Mouse (Mus musculus) stomach, embryonic 15.5 days (tissue): ENCODE measurements around the gene Gm20388. TPM values are rescaled to one million over a fixed set of nuclear protein-coding genes. Genes with fewer than 3 reads are reported as not detected.

Experiments used
- ATAC-seq: fragments of 200-750 bp; cut with Nextera tagmentation; 2 replicates; pipeline ENCODE4 v1.8.0; 2017; ENCODE audit warnings: low read depth, moderate number of reproducible peaks, moderate TSS enrichment; ENCODE audit not compliant: insufficient read depth, low FRiP score
- H3K27ac ChIP-seq: fragments of 300-500 bp; sonication (generic); 2 replicates; pipeline ENCODE4 v1.5.1; 2015; ENCODE audit warnings: mild to moderate bottlenecking, inconsistent platforms
- H3K27me3 ChIP-seq: fragments of 300-500 bp; sonication (generic); replicated peaks from 2 replicates; pipeline ENCODE4 v1.6.1; 2015; ENCODE audit warnings: inconsistent platforms
- H3K36me3 ChIP-seq: fragments of 300-500 bp; sonication (generic); 2 replicates; pipeline ENCODE4 v1.6.1; 2015; ENCODE audit warnings: inconsistent platforms
- H3K4me1 ChIP-seq: fragments of 300-500 bp; sonication (generic); 2 replicates; pipeline ENCODE4 v1.6.1; 2015; ENCODE audit warnings: inconsistent platforms
- H3K4me2 ChIP-seq: fragments of 300-500 bp; sonication (generic); 2 replicates; pipeline ENCODE4 v1.6.1; 2015; ENCODE audit warnings: mild to moderate bottlenecking, inconsistent platforms
- H3K4me3 ChIP-seq: fragments of 300-500 bp; sonication (generic); replicated peaks from 2 replicates; pipeline ENCODE4 v1.5.1; 2015; ENCODE audit warnings: inconsistent platforms
- H3K9ac ChIP-seq: fragments of 300-500 bp; sonication (generic); 2 replicates; pipeline ENCODE4 v1.6.1; 2015; ENCODE audit warnings: inconsistent platforms
- H3K9me3 ChIP-seq: fragments of 300-500 bp; sonication (generic); 2 replicates; pipeline ENCODE4 v1.6.1; 2016; ENCODE audit warnings: inconsistent platforms
- WGBS: fragments of 180-500 bp; shearing (Covaris S2); methylation state at CpG from one replicate; pipeline ENCODE4 v1.1.7; 2015; 5-methylcytosine and 5-hydroxymethylcytosine counted together
- polyA plus RNA-seq: library from polyadenylated mRNA; unstranded; fragments of >200 nt; fragmentation: Nextera tagmentation; extraction: Ambion mirVana; gene quantifications from 2 replicates; pipeline ENCODE4 v1.2.1, GENCODE M21; 2015

Gene Gm20388
- polyA plus RNA-seq, 1 experiment from 2014 or later = not detected

DNA sequence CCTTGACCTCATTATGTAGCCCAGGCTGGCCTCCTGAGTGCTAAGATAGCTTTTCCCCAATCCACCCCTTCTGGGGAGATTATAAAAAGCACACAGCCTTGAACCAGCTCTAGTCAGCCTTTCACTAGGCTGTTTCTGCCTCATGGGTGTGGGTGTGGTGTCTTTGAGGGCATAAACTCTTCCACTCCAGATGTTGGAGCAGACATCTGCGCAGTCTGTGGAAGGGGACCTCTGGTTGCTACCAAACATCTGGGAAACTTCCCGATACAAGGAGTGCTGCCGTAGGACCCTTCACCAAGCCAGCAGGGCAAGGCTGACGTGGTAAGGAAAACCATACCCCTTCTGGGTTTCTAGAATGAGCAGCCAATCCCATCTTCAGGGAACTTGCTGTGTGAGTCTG, 141.3 kb downstream of the Gm20388 start:
- Histone ChIP-seq H3K9me3 (no peaks in the 10 kb centered on the region), H3K4me3 (no peak overlapping the region), H3K4me2 (no peak overlapping the region), H3K27ac (no peak overlapping the region; the same call in 1 of the 2 replicates), H3K4me1 (no peaks in the 10 kb centered on the region; the same call in 1 of the 2 replicates), H3K36me3 (no peaks in the 10 kb centered on the region), H3K27me3 (no peaks in the 10 kb centered on the region), H3K9ac (no peak overlapping the region)
- 64% methylated on average over 4 of the region's 4 CpGs for whole genome bisulfite sequencing
- ATAC-seq = no peak

DNA sequence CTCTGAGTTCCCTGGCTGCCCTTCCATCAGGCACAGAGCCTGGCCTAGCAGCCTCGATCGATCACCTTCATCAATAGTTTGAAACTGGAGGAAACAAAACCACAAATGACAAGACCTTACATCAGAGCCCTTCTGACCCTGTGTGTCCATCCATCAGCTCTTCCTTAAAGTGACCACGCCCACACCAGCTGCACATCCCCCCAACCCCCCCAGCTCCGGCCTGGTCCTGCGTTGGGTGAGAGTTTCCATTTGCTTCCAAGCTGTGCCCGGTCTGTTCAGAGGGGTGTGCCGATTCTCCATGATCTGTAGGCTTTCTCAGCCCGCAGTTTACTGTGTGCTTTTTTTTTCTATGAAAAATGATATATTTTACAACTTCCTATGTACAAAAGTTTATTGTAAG, 141.7 kb downstream of the Gm20388 start:
- no peaks in the 10 kb centered on the region for H3K9me3 ChIP-seq
- no peaks in the 10 kb centered on the region; the same call in 1 of the 2 replicates for H3K4me1 ChIP-seq
- no peak overlapping the region; the same call in 1 of the 2 replicates for H3K27ac ChIP-seq
- 55% methylated on average over 8 of the region's 8 CpGs for WGBS
- H3K36me3 ChIP-seq = no peaks in the 10 kb centered on the region
- H3K4me2 ChIP-seq = no peak overlapping the region
- ATAC-seq = no peak
- H3K4me3 ChIP-seq = no peak overlapping the region
- no peaks in the 10 kb centered on the region for H3K27me3 ChIP-seq
- no peak overlapping the region for H3K9ac ChIP-seq

DNA sequence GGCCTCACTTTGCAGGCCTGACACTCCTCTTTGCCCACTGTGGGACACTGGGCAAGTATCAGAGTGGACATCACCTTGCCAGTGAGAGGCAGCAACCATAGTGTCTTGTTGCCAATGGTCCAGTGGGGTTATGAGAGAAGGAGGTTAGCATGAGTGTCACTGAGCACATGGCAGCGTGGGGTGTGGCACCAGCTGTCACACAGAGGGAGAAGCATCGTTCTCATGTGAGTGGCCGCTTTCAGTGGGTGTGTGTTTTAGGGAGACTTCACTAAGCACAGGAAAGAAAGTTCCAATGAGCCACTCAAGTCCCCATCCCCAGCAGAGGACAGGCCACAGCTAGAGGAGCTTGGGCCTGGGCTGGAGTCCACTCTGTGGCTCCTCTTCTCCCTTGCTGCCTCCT, 144.2 kb downstream of the Gm20388 start:
- no peak overlapping the region for H3K4me2 ChIP-seq
- WGBS = 91% methylated on average over 3 of the region's 3 CpGs
- no peaks in the 10 kb centered on the region; the same call in 1 of the 2 replicates for H3K4me1 ChIP-seq
- no peak for ATAC-seq
- H3K9me3 ChIP-seq = no peaks in the 10 kb centered on the region
- H3K27me3 ChIP-seq = no peaks in the 10 kb centered on the region
- H3K36me3 ChIP-seq = no peaks in the 10 kb centered on the region
- H3K27ac ChIP-seq = no peak overlapping the region
- no peak overlapping the region for H3K4me3 ChIP-seq
- H3K9ac ChIP-seq = no peak overlapping the region

DNA sequence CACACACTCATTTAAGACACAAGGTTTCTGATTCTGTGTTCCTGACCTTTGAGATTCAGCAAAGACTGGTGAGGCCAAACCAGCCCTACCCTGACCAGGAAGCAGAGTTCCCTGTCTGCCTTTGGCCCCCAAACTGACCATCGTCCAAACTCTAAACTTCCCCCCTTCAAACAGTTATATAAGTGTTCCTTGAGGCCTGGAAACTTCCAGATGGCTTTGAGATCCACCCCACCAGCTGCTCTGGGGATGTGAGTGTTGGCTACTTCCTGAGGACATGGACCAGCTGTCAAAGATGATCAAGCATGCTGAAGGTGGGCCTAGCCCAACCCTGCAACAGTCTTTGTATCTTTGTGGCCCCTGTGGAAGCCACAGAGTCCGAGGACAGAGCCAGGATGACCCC, 146.4 kb downstream of the Gm20388 start:
- ATAC-seq = no peak
- Histone ChIP-seq H3K9ac (no peak overlapping the region), H3K36me3 (no peaks in the 10 kb centered on the region), H3K4me2 (no peak overlapping the region), H3K4me3 (no peak overlapping the region), H3K27ac (no peak overlapping the region), H3K9me3 (no peaks in the 10 kb centered on the region), H3K27me3 (no peaks in the 10 kb centered on the region), H3K4me1 (no peaks in the 10 kb centered on the region; the same call in 1 of the 2 replicates)
- 69% methylated on average over 2 of the region's 2 CpGs for WGBS

DNA sequence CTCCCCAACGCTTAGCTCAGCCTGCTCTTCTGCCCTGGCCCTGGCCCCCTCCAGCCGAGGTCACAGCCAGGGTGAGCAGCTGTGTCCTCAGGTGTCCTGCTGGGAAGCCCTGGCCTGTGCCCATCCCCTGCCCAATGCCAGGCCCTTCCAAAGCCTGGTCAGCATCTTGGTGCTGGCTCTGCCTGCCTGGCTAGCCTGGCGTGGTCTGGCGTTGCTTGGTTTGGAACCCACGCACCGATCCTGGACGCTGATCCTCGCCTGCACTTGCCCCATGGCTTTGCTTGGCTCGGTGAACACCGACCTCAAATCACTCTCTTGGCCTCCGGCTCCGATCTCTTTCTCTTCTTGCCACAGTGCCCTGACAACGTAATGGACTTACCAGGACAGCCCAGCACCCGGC, 152.1 kb downstream of the Gm20388 start:
- Histone ChIP-seq H3K27ac (no peak overlapping the region), H3K9me3 (no peaks in the 10 kb centered on the region), H3K4me3 (no peak overlapping the region), H3K36me3 (no peaks in the 10 kb centered on the region), H3K27me3 (no peaks in the 10 kb centered on the region), H3K4me1 (peaks cover 1% of the 10 kb centered on the region; the same call in 1 of the 2 replicates), H3K9ac (no peak overlapping the region), H3K4me2 (no peak overlapping the region)
- ATAC-seq = no peak
- WGBS = 87% methylated on average over 14 of the region's 14 CpGs

DNA sequence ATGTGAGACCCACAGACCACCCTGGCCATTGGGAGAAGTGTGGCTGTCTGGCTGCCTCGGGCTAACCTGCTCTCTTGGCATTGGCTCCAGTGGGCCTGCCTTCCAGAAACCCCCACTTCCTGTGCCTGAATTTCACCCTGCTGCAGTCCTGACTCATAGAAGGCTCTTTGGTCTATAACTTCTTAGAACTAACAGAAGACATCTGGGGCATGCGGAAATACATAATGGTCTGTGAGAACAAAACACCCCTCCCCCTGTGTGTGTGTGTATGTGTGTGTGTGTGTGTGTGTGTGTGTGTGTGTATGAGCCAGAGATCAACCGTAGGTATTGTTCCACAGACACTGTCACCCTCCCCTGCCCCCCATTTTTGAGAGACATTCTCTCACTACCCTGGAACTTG, 152.7 kb downstream of the Gm20388 start:
- no peaks in the 10 kb centered on the region for H3K36me3 ChIP-seq
- no peak overlapping the region for H3K4me3 ChIP-seq
- no peak overlapping the region for H3K9ac ChIP-seq
- ATAC-seq = no peak
- no peaks in the 10 kb centered on the region for H3K9me3 ChIP-seq
- peaks cover 7% of the 10 kb centered on the region; the same call in 1 of the 2 replicates for H3K4me1 ChIP-seq
- no peak overlapping the region for H3K4me2 ChIP-seq
- no peak overlapping the region for H3K27ac ChIP-seq
- no peaks in the 10 kb centered on the region for H3K27me3 ChIP-seq
- WGBS = 51% methylated on average over 3 of the region's 3 CpGs

DNA sequence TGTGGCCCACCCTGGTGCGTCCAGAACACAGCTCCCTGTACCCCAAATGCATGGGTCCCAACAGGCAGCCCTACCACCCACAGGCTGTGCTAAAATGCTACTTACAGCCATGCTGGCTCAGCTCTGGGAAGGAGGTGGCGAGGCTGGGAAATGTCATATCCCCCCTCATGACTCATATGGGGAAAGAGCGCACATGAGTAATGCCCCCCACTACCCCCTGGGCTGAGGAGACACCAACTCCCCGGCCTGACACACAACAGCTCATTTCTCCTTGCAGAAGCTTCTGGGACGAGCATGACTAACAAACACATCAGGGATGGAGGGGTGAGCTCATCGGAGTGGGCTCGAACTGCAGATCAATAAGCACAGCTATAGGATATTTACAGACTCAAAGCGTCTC, 155.0 kb downstream of the Gm20388 start:
- H3K9ac ChIP-seq = no peak overlapping the region
- no peak overlapping the region for H3K4me3 ChIP-seq
- no peak overlapping the region for H3K4me2 ChIP-seq
- H3K4me1 ChIP-seq = peaks cover 7% of the 10 kb centered on the region; the same call in 1 of the 2 replicates
- no peak overlapping the region for H3K27ac ChIP-seq
- ATAC-seq = no peak
- H3K36me3 ChIP-seq = no peaks in the 10 kb centered on the region
- no peaks in the 10 kb centered on the region for H3K9me3 ChIP-seq
- H3K27me3 ChIP-seq = no peaks in the 10 kb centered on the region
- 90% methylated on average over 8 of the region's 8 CpGs for WGBS

DNA sequence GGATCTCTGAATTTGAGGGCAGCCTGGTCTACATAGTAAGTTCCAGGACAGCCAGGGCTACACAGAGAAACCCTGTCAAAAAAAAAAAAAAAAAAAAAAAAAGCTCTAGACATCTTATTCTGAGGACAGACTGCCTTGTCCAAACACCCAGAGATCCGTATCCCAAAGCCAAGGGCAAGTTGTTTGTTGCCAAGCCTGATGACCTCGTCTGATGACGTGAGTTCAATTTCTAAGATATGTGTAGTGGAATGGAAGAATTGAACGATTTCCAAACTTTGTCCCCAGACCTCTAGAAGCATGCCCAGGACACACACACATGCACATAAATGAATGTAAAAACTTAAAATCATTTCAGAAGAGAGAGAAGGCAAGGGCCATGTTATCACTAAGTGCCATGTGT, 155.6 kb downstream of the Gm20388 start:
- no peak overlapping the region for H3K4me2 ChIP-seq
- no peaks in the 10 kb centered on the region for H3K36me3 ChIP-seq
- WGBS = 80% methylated on average over 4 of the region's 4 CpGs
- no peaks in the 10 kb centered on the region for H3K27me3 ChIP-seq
- no peak for ATAC-seq
- no peak overlapping the region for H3K4me3 ChIP-seq
- H3K27ac ChIP-seq = no peak overlapping the region
- peaks cover 7% of the 10 kb centered on the region; the same call in 1 of the 2 replicates for H3K4me1 ChIP-seq
- no peak overlapping the region for H3K9ac ChIP-seq
- no peaks in the 10 kb centered on the region for H3K9me3 ChIP-seq

DNA sequence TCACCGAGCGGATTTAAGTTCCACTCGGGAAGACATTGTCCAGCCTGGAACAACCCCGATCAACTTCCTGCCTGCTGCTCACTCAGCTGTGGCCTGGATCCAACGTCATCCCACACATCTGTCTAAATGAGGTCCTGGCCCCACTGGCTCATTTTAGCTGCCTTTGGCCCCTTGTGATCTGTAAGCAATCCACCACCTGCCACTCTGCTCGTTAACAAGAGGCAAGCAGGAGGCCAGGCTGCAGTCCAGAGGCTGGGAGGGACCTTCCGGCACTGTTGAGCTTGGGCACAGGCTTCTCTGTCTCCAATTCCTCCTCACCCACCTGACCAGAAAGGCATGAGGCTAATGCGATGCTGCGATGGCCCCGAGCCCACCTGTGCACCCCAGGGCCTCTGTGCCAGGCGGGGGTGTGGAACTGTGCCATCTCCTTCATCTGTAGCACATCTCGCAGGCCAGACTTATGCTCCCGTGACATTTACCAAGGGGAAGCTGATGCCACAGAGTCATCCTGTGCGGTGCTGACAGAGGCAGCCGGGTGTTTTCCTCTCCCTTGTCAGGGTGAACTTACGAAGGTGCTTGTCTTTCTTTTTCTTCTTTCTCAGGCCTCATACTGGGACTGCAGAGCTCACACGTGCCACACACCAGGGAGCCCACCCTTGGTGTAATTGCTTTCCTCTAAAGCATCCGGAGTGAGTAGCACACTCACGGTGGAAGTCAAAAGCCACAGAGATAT, 157.5 kb downstream of the Gm20388 start:
- 0 out of 2 replicates have a peak, but pooled peaks have one; percentile 17 for ATAC-seq
- Histone ChIP-seq H3K27ac (no peak overlapping the region; the same call in 1 of the 2 replicates), H3K27me3 (no peaks in the 10 kb centered on the region), H3K4me1 (peaks cover 7% of the 10 kb centered on the region; the same call in 1 of the 2 replicates), H3K4me3 (no peak overlapping the region), H3K4me2 (no peak overlapping the region), H3K9me3 (no peaks in the 10 kb centered on the region), H3K36me3 (no peaks in the 10 kb centered on the region), H3K9ac (no peak overlapping the region)
- 51% methylated on average over 19 of the region's 19 CpGs for WGBS

DNA sequence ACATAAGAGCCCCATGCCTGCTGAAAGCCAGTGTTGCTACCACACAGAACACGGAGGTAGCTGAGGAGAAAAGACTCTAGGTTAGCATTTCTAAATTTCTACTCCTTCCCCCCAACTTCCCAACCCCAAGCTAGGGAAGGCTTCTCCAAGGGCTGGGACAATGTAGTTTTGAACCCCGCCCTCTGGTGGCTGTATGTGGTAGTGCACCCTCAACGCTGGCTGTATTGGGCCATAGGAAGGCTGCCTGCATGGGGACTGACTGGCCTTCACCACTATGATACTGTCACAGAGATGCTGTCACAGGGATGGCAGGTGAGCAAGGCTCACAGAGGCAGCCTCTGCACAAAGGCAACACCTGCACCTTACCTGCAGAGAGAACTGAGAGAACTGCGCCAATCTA, 161.0 kb downstream of the Gm20388 start:
- peaks cover 7% of the 10 kb centered on the region; the same call in 1 of the 2 replicates for H3K4me1 ChIP-seq
- H3K4me2 ChIP-seq = no peak overlapping the region
- no peak for ATAC-seq
- H3K27ac ChIP-seq = no peak overlapping the region
- WGBS = 26% methylated on average over 4 of the region's 4 CpGs
- H3K9me3 ChIP-seq = no peaks in the 10 kb centered on the region
- no peak overlapping the region for H3K9ac ChIP-seq
- H3K36me3 ChIP-seq = no peaks in the 10 kb centered on the region
- H3K4me3 ChIP-seq = no peak overlapping the region
- H3K27me3 ChIP-seq = no peaks in the 10 kb centered on the region

DNA sequence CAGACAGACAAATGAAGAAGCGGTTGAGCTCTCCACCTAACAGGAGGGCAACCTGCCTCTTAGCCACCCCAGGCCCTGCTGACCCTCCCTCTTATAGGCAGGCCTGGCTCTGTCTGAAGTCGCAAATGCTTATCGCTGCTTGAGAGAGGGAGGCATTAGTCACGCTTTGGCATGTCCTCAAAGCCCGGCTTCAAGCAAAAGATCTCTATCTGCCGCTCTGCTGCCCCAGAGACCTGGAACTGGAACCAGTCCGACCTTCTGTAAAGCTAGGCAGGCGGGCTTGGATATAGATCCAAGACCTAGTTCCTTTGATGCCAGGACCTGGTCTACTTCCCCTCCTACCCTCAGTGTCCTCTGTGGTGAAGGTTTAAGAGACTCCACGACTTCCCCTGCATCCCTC, 161.6 kb downstream of the Gm20388 start:
- Histone ChIP-seq H3K9ac (no peak overlapping the region), H3K4me2 (no peak overlapping the region), H3K36me3 (no peaks in the 10 kb centered on the region), H3K4me3 (no peak overlapping the region), H3K4me1 (peaks cover 7% of the 10 kb centered on the region; the same call in 1 of the 2 replicates), H3K27me3 (no peaks in the 10 kb centered on the region), H3K9me3 (no peaks in the 10 kb centered on the region), H3K27ac (no peak overlapping the region)
- no peak for ATAC-seq
- 43% methylated on average over 9 of the region's 9 CpGs for WGBS

DNA sequence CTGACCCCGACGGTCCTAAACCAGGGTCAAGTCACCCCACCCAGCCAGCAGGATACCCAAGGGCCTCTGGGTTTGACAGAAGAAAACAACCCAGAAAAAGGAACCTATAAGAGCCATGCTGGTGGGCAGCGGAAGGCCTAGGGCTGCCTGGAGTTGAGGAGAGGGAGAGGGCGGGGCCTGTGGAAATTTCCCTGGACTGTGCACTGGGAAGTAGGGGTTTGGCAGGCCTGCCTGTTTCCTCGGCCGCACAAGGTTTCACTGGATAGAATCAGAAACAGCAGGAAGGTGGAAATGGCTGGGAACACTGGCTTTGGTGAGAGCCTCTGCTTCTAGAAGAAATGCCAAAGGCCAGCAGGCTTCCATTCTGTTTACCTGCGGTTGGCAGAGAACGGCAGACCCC, 162.2 kb downstream of the Gm20388 start:
- no peak for ATAC-seq
- H3K36me3 ChIP-seq = no peaks in the 10 kb centered on the region

More for the DNA sequence above, 162.2 kb downstream of the Gm20388 start:
- H3K4me3 ChIP-seq = no peak overlapping the region
- H3K27ac ChIP-seq = no peak overlapping the region
- WGBS = 77% methylated on average over 8 of the region's 8 CpGs
- no peaks in the 10 kb centered on the region for H3K27me3 ChIP-seq
- no peaks in the 10 kb centered on the region for H3K9me3 ChIP-seq
- H3K9ac ChIP-seq = no peak overlapping the region
- peaks cover 4% of the 10 kb centered on the region; the same call in 1 of the 2 replicates for H3K4me1 ChIP-seq
- no peak overlapping the region for H3K4me2 ChIP-seq
